Mouse (Mus musculus) thymus, adult 2 months (tissue): ENCODE measurements at regions not wholly inside any gene's neighbourhood (a gene's known extent, or its start where the extent isn't known, plus 50 kb on each side); places are given as distances from the start of the nearest gene placed in this dataset.

ENCODE experiments used
- DNase-seq: peaks from one replicate; pipeline ENCODE4 v3.0.0; 2021
- H3K27ac ChIP-seq: fragments of 200-500 bp; 2 replicates; pipeline ENCODE4 v1.5.1; 2012; ENCODE audit warnings: low read length, control low read depth; ENCODE audit not compliant: control insufficient read depth, insufficient read depth
- H3K27me3 ChIP-seq: fragments of 200-500 bp; 2 replicates; pipeline ENCODE4 v1.6.1; 2012; ENCODE audit warnings: mild to moderate bottlenecking, low read length, moderate library complexity, mixed read lengths; ENCODE audit not compliant: control insufficient read depth, insufficient read depth
- H3K36me3 ChIP-seq: fragments of 200-500 bp; 2 replicates; pipeline ENCODE4 v1.6.1; 2012; ENCODE audit warnings: mild to moderate bottlenecking, low read length, moderate library complexity; ENCODE audit not compliant: control insufficient read depth, insufficient read depth
- H3K4me1 ChIP-seq: fragments of 200-500 bp; replicated peaks from 2 replicates; pipeline ENCODE4 v1.6.1; 2012; ENCODE audit warnings: low read length; ENCODE audit not compliant: control insufficient read depth, insufficient read depth
- H3K4me3 ChIP-seq: fragments of 200-500 bp; 2 replicates; pipeline ENCODE4 v1.5.1; 2012; ENCODE audit warnings: mild to moderate bottlenecking, low read length, control low read depth, moderate library complexity; ENCODE audit not compliant: control insufficient read depth, insufficient read depth
- CTCF ChIP-seq: fragments of 200-500 bp; IDR thresholded peaks from 2 replicates; pipeline ENCODE4 v1.5.1; 2012; ENCODE audit warnings: mild to moderate bottlenecking, control low read depth, low read length, moderate library complexity, borderline replicate concordance; ENCODE audit not compliant: control insufficient read depth, poor library complexity, insufficient read depth; ENCODE audit errors: extremely low read depth
- POLR2A ChIP-seq: fragments of 200-500 bp; IDR thresholded peaks from 2 replicates; pipeline ENCODE4 v1.6.1; 2012; ENCODE audit warnings: mild to moderate bottlenecking, low read length, control low read depth, moderate library complexity; ENCODE audit not compliant: control insufficient read depth, poor library complexity, insufficient read depth; ENCODE audit errors: extremely low read depth
- WGBS: fragments of 180-500 bp; shearing (Covaris S2); methylation state at CpG from one replicate; pipeline ENCODE4 v1.1.7; 2018; 5-methylcytosine and 5-hydroxymethylcytosine counted together

GRCm38 (mm10) chr8:8532907-8533306 lies 128.1 kb downstream of the Efnb2 start:
- DNase-seq = no peak
- Histone ChIP-seq H3K4me3 (no peak overlapping the region), H3K27ac (no peak overlapping the region), H3K4me1 (no peaks in the 10 kb centered on the region), H3K27me3 (no peaks in the 10 kb centered on the region), H3K36me3 (no peaks in the 10 kb centered on the region)
- TF ChIP-seq CTCF (no peak), POLR2A (no peak)
- 74% methylated on average over 5 of the region's 5 CpGs for WGBS

- 88% methylated on average over 5 of the region's 5 CpGs for WGBS
- H3K27me3 ChIP-seq = no peaks in the 10 kb centered on the region
- DNase-seq = no peak
- no peak overlapping the region for H3K27ac ChIP-seq
- H3K4me3 ChIP-seq = no peak overlapping the region
- TF ChIP-seq CTCF = no peak
- no peak for TF ChIP-seq POLR2A
- no peaks in the 10 kb centered on the region for H3K36me3 ChIP-seq
- H3K4me1 ChIP-seq = no peaks in the 10 kb centered on the region
These were observed 130.5 kb downstream of the Efnb2 start for GRCm38 (mm10) chr8:8530540-8530939.

GRCm38 (mm10) chr8:8521532-8521931 lies 139.5 kb downstream of the Efnb2 start:
- no peaks in the 10 kb centered on the region for H3K4me1 ChIP-seq
- no peak for DNase-seq
- H3K27me3 ChIP-seq = no peaks in the 10 kb centered on the region
- TF ChIP-seq CTCF = no peak
- TF ChIP-seq POLR2A = no peak
- H3K36me3 ChIP-seq = no peaks in the 10 kb centered on the region
- no peak overlapping the region for H3K4me3 ChIP-seq
- no peak overlapping the region for H3K27ac ChIP-seq
- 96% methylated on average over 1 of the region's 1 CpGs for WGBS

GRCm38 (mm10) chr8:8519772-8520191 lies 141.3 kb downstream of the Efnb2 start:
- TF ChIP-seq CTCF (no peak), POLR2A (no peak)
- 91% methylated on average over 3 of the region's 3 CpGs for WGBS
- no peaks in the 10 kb centered on the region for H3K36me3 ChIP-seq
- no peak for DNase-seq
- no peak overlapping the region for H3K4me3 ChIP-seq
- no peaks in the 10 kb centered on the region for H3K4me1 ChIP-seq
- no peak overlapping the region for H3K27ac ChIP-seq
- H3K27me3 ChIP-seq = no peaks in the 10 kb centered on the region

GRCm38 (mm10) chr8:8517599-8517998 lies 143.4 kb downstream of the Efnb2 start:
- no peak overlapping the region for H3K4me3 ChIP-seq
- 95% methylated on average over 2 of the region's 2 CpGs for WGBS
- H3K4me1 ChIP-seq = no peaks in the 10 kb centered on the region
- H3K27ac ChIP-seq = no peak overlapping the region
- DNase-seq = no peak
- H3K27me3 ChIP-seq = no peaks in the 10 kb centered on the region
- TF ChIP-seq POLR2A = no peak
- TF ChIP-seq CTCF = no peak
- H3K36me3 ChIP-seq = no peaks in the 10 kb centered on the region

- DNase-seq = no peak
- H3K27me3 ChIP-seq = no peaks in the 10 kb centered on the region
- H3K27ac ChIP-seq = no peak overlapping the region
- WGBS = 64% methylated on average over 1 of the region's 1 CpGs
- H3K4me1 ChIP-seq = no peaks in the 10 kb centered on the region
- H3K4me3 ChIP-seq = no peak overlapping the region
- TF ChIP-seq CTCF (no peak), POLR2A (no peak)
- no peaks in the 10 kb centered on the region for H3K36me3 ChIP-seq
These were observed 144.8 kb downstream of the Efnb2 start for GRCm38 (mm10) chr8:8516272-8516671.

- Histone ChIP-seq H3K27ac (no peak overlapping the region), H3K36me3 (no peaks in the 10 kb centered on the region), H3K27me3 (no peaks in the 10 kb centered on the region), H3K4me3 (no peak overlapping the region), H3K4me1 (no peaks in the 10 kb centered on the region)
- WGBS = 96% methylated on average over 9 of the region's 9 CpGs
- DNase-seq = no peak
- no peak for TF ChIP-seq POLR2A
- no peak for TF ChIP-seq CTCF
These were observed 161.1 kb downstream of the Efnb2 start for GRCm38 (mm10) chr8:8499921-8500320.
